14 mouse cellular contexts compared by ENCODE assay signal in genomic region chr13:45204856-45205255, GRCm38 (mm10).
DNase-seq lines count a peak whose midpoint lies in the region; ATAC-seq and TF ChIP-seq lines count a peak whose summit lies in the region.
"Had no signal": no experiment of that assay in that cellular context is flagged by ENCODE, and none has a peak within 500 bp of the region (broad histone marks: within the 10 kb centered on the region; RNA-seq: fewer than 3 reads in every experiment).

No protein-coding gene starts in this region.

- no peak for TF ChIP-seq POLR2A in lung, adult 2 months (IDR thresholded peaks at IDR 0.05; ENCODE audit: borderline replicate concordance, extremely low read depth, low read depth, low read length)
- TF ChIP-seq POLR2A in brain, embryonic 14.5 days (IDR thresholded peaks at IDR 0.05; ENCODE audit: borderline replicate concordance, extremely low read depth, insufficient read depth, insufficient read length, poor library complexity, severe bottlenecking): no peak

- intact Hi-C loops in heart, postnatal 14 days (cut with DNase I): no loop called here

- H3K4me1 ChIP-seq in lung, embryonic 15.5 days: peaks cover 9% of the 10 kb centered on the region; the same call in 1 of the 2 replicates
- H3K4me1 ChIP-seq in lung, adult 2 months (ENCODE audit: control insufficient read depth, insufficient read depth, low read length): no peaks in the 10 kb centered on the region
- H3K4me1 ChIP-seq: forebrain, embryonic 10.5 days; limb, embryonic 15.5 days; midbrain, embryonic 12.5 days had no signal

- no peaks in the 10 kb centered on the region for H3K27me3 ChIP-seq in lung, embryonic 15.5 days
- H3K27me3 ChIP-seq: kidney, embryonic 15.5 days; limb, embryonic 15.5 days; midbrain, embryonic 12.5 days had no signal

- no peaks in the 10 kb centered on the region for H3K36me3 ChIP-seq in lung, embryonic 15.5 days
- H3K36me3 ChIP-seq: forebrain, embryonic 10.5 days; kidney, embryonic 15.5 days; limb, embryonic 15.5 days; midbrain, embryonic 12.5 days had no signal

- DNase-seq in frontal cortex, postnatal 36 days (ENCODE audit: low spot score in 2 of 2): peak; percentile 31 to 50
- DNase-seq in frontal cortex, postnatal 25 days (ENCODE audit: low spot score in 2 of 2): no peak
- DNase-seq in lung, adult 2 months: no peak
- peak; percentile 62 for DNase-seq in brain, embryonic 14.5 days (ENCODE audit: low read depth)
- peak; percentile 50 for DNase-seq in right cerebral cortex, postnatal 14 days
- no peak for DNase-seq in cerebellum, postnatal 36 days
- DNase-seq in heart, postnatal 14 days: no peak
- DNase-seq: B cell, adult 2 months; embryo, embryonic 11 days had no signal

- 31% methylated on average over 6 of the region's 6 CpGs for WGBS in lung, embryonic 15.5 days
- WGBS in lung, adult 2 months: 54% methylated on average over 6 of the region's 6 CpGs

- H3K4me2 ChIP-seq in lung, embryonic 15.5 days: no peak overlapping the region
- H3K4me2 ChIP-seq: kidney, embryonic 15.5 days; limb, embryonic 15.5 days; midbrain, embryonic 12.5 days had no signal

- no peak overlapping the region for H3K27ac ChIP-seq in lung, embryonic 15.5 days
- H3K27ac ChIP-seq: forebrain, embryonic 10.5 days; kidney, embryonic 15.5 days; limb, embryonic 15.5 days; midbrain, embryonic 12.5 days had no signal

- TF ChIP-seq CTCF in lung, adult 2 months (IDR thresholded peaks at IDR 0.05; ENCODE audit: insufficient read depth, low read length): no peak
- no peak for TF ChIP-seq CTCF in brain, embryonic 14.5 days (IDR thresholded peaks at IDR 0.05; ENCODE audit: borderline replicate concordance, extremely low read depth, insufficient read depth, insufficient read length)

- no peak overlapping the region for H3K4me3 ChIP-seq in lung, embryonic 15.5 days
- no peak overlapping the region for H3K4me3 ChIP-seq in lung, adult 2 months (replicated peaks; ENCODE audit: extremely low read depth, low read depth, low read length)
- H3K4me3 ChIP-seq: forebrain, embryonic 10.5 days; kidney, embryonic 15.5 days; limb, embryonic 15.5 days; midbrain, embryonic 12.5 days had no signal

- H3K9me3 ChIP-seq in lung, embryonic 15.5 days: no peaks in the 10 kb centered on the region
- H3K9me3 ChIP-seq: forebrain, embryonic 10.5 days; kidney, embryonic 15.5 days; limb, embryonic 15.5 days; midbrain, embryonic 12.5 days had no signal

- ATAC-seq in lung, embryonic 15.5 days (ENCODE audit: borderline replicate concordance, extremely low read depth, low FRiP score, low TSS enrichment): peak; percentile 23; the same call in 1 of the 2 replicates

- H3K9ac ChIP-seq in lung, embryonic 15.5 days: no peak overlapping the region
- H3K9ac ChIP-seq: kidney, embryonic 15.5 days; limb, embryonic 15.5 days; midbrain, embryonic 12.5 days had no signal

Comparison
In these comparisons a context has a peak if more than half of its experiments do, and no peak if none do; other contexts are left out.
1. DNase-seq: peak in frontal cortex, postnatal 36 days (2 of 2), brain, embryonic 14.5 days (single experiment) and right cerebral cortex, postnatal 14 days (single experiment); none in frontal cortex, postnatal 25 days (0 of 2), lung, adult 2 months (single experiment), cerebellum, postnatal 36 days (0 of 2) and heart, postnatal 14 days (0 of 2).